Mouse (Mus musculus): ENCODE measurements around the gene Uba1. TPM values are rescaled to one million over a fixed set of nuclear protein-coding genes. Genes with fewer than 3 reads are reported as not detected.

The Uba1 gene
- 181 TPM for polyA plus RNA-seq (2017; shearing (Covaris generic))

DNA sequence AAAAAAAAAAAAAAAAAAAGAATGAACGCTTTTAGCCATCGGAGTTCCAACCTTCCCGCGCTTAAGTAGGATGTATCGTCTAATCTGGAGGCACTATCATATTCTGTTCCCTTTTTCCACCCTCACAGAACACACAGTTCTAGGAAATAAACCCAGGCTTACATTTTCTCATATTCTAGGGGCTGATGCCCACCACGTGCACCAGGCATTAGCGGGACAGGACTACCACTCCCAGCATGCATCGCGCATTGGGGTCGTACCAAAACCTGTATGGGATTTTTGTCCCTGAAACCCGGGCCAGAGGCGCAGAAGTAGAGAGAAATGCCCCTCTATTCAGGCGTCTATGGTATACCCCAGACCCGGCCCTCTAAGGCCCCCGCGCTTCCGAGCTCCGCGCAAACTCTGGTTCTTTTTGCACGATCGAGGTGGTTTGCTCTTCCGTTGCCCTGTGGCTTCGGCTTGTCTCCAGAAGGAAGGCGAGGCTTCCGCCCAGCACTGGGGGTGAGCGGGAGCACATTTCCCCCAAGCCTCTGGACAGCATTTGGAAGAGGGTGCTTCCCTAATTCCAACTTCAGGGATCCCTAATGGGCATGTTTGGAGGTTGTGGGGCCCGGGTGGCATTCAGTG is at the start of gene Uba1:
TSS of gene Uba1 (plus strand) at position 301 of the 627 bp plus-strand sequence.

GRCm38 (mm10) chrX:20617176-20617902 is 40.8 kb upstream of the Uba1 start, which contains the start of the genes Rbm10 and Ndufb11:
Gene Rbm10 (plus strand): TSS chrX:20617503.
Gene Ndufb11 (minus strand): TSS chrX:20617619.

DNA sequence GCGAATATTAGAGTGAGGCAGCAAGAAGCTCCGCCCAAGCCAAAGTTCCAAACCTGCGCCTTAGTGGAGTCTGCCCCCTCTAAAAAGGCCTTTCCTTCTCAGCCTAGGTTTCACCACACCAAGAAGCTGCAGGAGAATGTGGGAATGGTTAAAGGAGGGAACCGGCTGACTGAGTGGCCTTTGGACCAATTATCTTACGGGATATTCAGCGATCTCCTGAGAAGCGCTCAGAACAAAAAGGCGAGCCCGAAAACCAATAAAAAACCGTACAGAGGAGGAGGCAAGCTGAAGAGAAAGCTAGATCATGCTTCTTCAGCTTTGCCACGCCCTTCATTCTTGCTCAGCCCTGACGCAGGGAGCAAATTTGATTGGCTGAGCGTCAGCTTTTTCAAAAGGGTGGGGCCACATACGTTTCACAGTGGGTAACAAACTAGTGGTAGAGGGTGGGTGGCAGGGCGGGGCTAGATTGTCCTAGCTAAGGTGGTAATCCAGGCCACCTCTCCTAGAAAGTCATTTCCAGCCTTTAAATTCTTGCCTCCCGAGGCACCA is 29.5 kb downstream of the Uba1 start, which contains the start of gene Cdk16:
TSS of gene Cdk16 (plus strand) at position 436 of the 549 bp plus-strand sequence.

GRCm38 (mm10) chrX:20703741-20704290 is 45.7 kb downstream of the Uba1 start, which contains the start of gene Usp11:
Gene Usp11 (plus strand): TSS chrX:20703906.

Other genes with a start within 250 kb of the Uba1 start
- 5.4 TPM for gene Jade3, start 232.6 kb upstream of the Uba1 start, polyA plus RNA-seq (2017; shearing (Covaris generic))
- gene Rgn, start 108.5 kb upstream of the Uba1 start, polyA plus RNA-seq (2017; shearing (Covaris generic)): not detected
- gene Rbm10, start 40.8 kb upstream of the Uba1 start, polyA plus RNA-seq (2017; shearing (Covaris generic)): 50.1 TPM
- 154 TPM for gene Ndufb11, start 40.7 kb upstream of the Uba1 start, polyA plus RNA-seq (2017; shearing (Covaris generic))
- 97.1 TPM for gene Cdk16, start 29.6 kb downstream of the Uba1 start, polyA plus RNA-seq (2017; shearing (Covaris generic))
- gene Usp11, start 45.6 kb downstream of the Uba1 start, polyA plus RNA-seq (2017; shearing (Covaris generic)): 13.0 TPM
- gene Araf, start 139.5 kb downstream of the Uba1 start, polyA plus RNA-seq (2017; shearing (Covaris generic)): 162 TPM
- not detected for gene Timp1, start 211.8 kb downstream of the Uba1 start, polyA plus RNA-seq (2017; shearing (Covaris generic))

Data from naive thymus-derived CD4-positive, alpha-beta T cell, adult 5 months (primary cell).